In the genomic region with DNA sequence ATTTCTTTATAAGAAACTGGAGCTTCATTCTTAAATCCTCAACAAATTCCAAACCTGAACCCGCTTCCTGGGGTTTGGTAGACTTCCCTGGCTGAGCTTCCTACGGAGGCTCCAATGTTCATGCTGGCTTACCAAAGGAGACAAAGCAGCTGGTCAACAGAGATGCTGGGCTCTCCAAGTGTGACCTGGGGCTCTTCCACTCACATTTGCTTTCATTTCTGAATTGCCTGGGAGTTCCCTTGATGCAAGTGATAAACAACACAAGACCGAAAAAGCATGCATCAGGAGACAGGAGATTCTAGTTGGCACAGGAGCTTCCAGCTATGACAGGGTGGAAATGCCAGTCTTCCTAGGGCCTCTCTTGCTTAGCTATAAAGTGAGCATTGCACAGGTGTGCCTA, we compare ENCODE assay signal across 11 mouse cellular contexts.
A peak's percentile ranks its signal among the peaks of the same experiment; 100 is the strongest.
DNase-seq lines count a peak whose midpoint lies in the region; ATAC-seq and TF ChIP-seq lines count a peak whose summit lies in the region.
"Had no signal": no experiment of that assay in that cellular context is flagged by ENCODE, and none has a peak within 500 bp of the region (broad histone marks: within the 10 kb centered on the region; RNA-seq: fewer than 3 reads in every experiment).

No protein-coding gene starts in this region.

- no peak overlapping the region for H3K4me3 ChIP-seq in hindbrain, embryonic 13.5 days
- H3K4me3 ChIP-seq in hindbrain, embryonic 11.5 days (ENCODE audit: low read depth, low read length): no peak overlapping the region
- H3K4me3 ChIP-seq in bone marrow macrophage, adult 2 months (ENCODE audit: insufficient read depth, low read length): no peak overlapping the region
- no peak overlapping the region for H3K4me3 ChIP-seq in hindbrain, embryonic 16.5 days (ENCODE audit: low read length)

- H3K27ac ChIP-seq in hindbrain, embryonic 13.5 days: peak overlapping the region; percentile 66
- H3K27ac ChIP-seq in hindbrain, embryonic 11.5 days (ENCODE audit: low read depth, low read length): no peak overlapping the region
- H3K27ac ChIP-seq in bone marrow macrophage, adult 2 months (ENCODE audit: insufficient read depth, low read depth, low read length): peak overlapping the region; percentile 74
- peak overlapping the region; percentile 4 for H3K27ac ChIP-seq in hindbrain, embryonic 16.5 days (ENCODE audit: low read depth, low read length)

- 0 out of 2 replicates have a peak, but pooled peaks cover 4% of the 10 kb centered on the region for H3K36me3 ChIP-seq in hindbrain, embryonic 13.5 days
- no peaks in the 10 kb centered on the region for H3K36me3 ChIP-seq in hindbrain, embryonic 11.5 days (ENCODE audit: control insufficient read depth, insufficient read depth, low read length)
- H3K36me3 ChIP-seq in hindbrain, embryonic 16.5 days (ENCODE audit: control insufficient read depth, insufficient read depth, low read length): no peaks in the 10 kb centered on the region

- peaks cover 38% of the 10 kb centered on the region for H3K4me1 ChIP-seq in hindbrain, embryonic 13.5 days (replicated peaks)
- H3K4me1 ChIP-seq in hindbrain, embryonic 11.5 days (replicated peaks; ENCODE audit: control insufficient read depth, insufficient read depth, low read length): no peaks in the 10 kb centered on the region
- peaks cover 33% of the 10 kb centered on the region for H3K4me1 ChIP-seq in bone marrow macrophage, adult 2 months (ENCODE audit: control insufficient read depth, insufficient read depth, low read length)
- H3K4me1 ChIP-seq in hindbrain, embryonic 16.5 days (ENCODE audit: control insufficient read depth, insufficient read depth, low read depth, low read length): peaks cover 19% of the 10 kb centered on the region

- no peak for TF ChIP-seq POLR2A in bone marrow macrophage, adult 2 months (IDR thresholded peaks at IDR 0.05; ENCODE audit: borderline replicate concordance, low read depth, low read length)

- ATAC-seq in hindbrain, embryonic 13.5 days (ENCODE audit: low FRiP score): no peak
- ATAC-seq in hindbrain, embryonic 11.5 days (ENCODE audit: low FRiP score): no peak
- ATAC-seq in hindbrain, embryonic 16.5 days: no peak; the same call in 1 of the 2 replicates
- ATAC-seq: inflammation-experienced regulatory T-cells, adult 6 months; Patski had no signal

- no peaks in the 10 kb centered on the region for H3K27me3 ChIP-seq in hindbrain, embryonic 13.5 days
- H3K27me3 ChIP-seq in hindbrain, embryonic 11.5 days (ENCODE audit: control insufficient read depth, insufficient read depth, low read length): no peaks in the 10 kb centered on the region
- H3K27me3 ChIP-seq in hindbrain, embryonic 16.5 days (replicated peaks; ENCODE audit: control insufficient read depth, insufficient read depth, low read length): no peaks in the 10 kb centered on the region

- DNase-seq in hindbrain, embryonic 11.5 days (ENCODE audit: low spot score): no peak
- peak; percentile 55 for DNase-seq in cerebellum, adult 9-10 months
- DNase-seq in frontal cortex, postnatal 14 days (ENCODE audit: low spot score in 2 of 2): no peak
- DNase-seq in heart, adult 11 months: no peak
- DNase-seq in kidney, postnatal 25 days: no peak
- DNase-seq: adrenal gland, postnatal 14 days had no signal

- no peak overlapping the region for H3K4me2 ChIP-seq in hindbrain, embryonic 13.5 days
- H3K4me2 ChIP-seq in hindbrain, embryonic 11.5 days (replicated peaks; ENCODE audit: low read depth, low read length): no peak overlapping the region
- no peak overlapping the region for H3K4me2 ChIP-seq in hindbrain, embryonic 16.5 days (ENCODE audit: low read length)

- WGBS in hindbrain, embryonic 13.5 days: 61% methylated on average over 3 of the region's 3 CpGs
- WGBS in hindbrain, embryonic 11.5 days: 66% methylated on average over 3 of the region's 3 CpGs
- 48% methylated on average over 3 of the region's 3 CpGs for WGBS in hindbrain, embryonic 16.5 days

- no peak overlapping the region for H3K9ac ChIP-seq in hindbrain, embryonic 13.5 days
- H3K9ac ChIP-seq in hindbrain, embryonic 11.5 days (ENCODE audit: low read depth, low read length): no peak overlapping the region
- H3K9ac ChIP-seq in hindbrain, embryonic 16.5 days (ENCODE audit: low read depth, low read length): no peak overlapping the region

- TF ChIP-seq CTCF in bone marrow macrophage, adult 2 months (IDR thresholded peaks at IDR 0.05; ENCODE audit: low read depth, low read length): no peak

- no peaks in the 10 kb centered on the region for H3K9me3 ChIP-seq in hindbrain, embryonic 13.5 days
- H3K9me3 ChIP-seq in hindbrain, embryonic 11.5 days (ENCODE audit: control insufficient read depth, low read length): no peaks in the 10 kb centered on the region
- H3K9me3 ChIP-seq in hindbrain, embryonic 16.5 days (ENCODE audit: control insufficient read depth, low read length): no peaks in the 10 kb centered on the region
